Mouse (Mus musculus): ENCODE results near the gene Mrm3. TPM values are rescaled to one million over a fixed set of nuclear protein-coding genes. Genes with fewer than 3 reads are reported as not detected.
A peak's percentile ranks its signal among the peaks of the same experiment; 100 is the strongest.

Mrm3 gene
- polyA plus RNA-seq, 1 experiment from 2014 or later: 18.6 TPM

- 0 out of 2 replicates have a peak overlapping the region, but pooled peaks have one; percentile 0 for H3K9ac ChIP-seq (replicated peaks)
- H3K4me3 ChIP-seq (replicated peaks): no peak overlapping the region
- H3K36me3 ChIP-seq: peaks cover 23% of the 10 kb centered on the region
- H3K4me1 ChIP-seq (replicated peaks): peaks cover 23% of the 10 kb centered on the region
- WGBS: 71% methylated on average over 4 of the region's 4 CpGs
- no peak for ATAC-seq
- no peaks in the 10 kb centered on the region for H3K27me3 ChIP-seq
- H3K4me2 ChIP-seq (replicated peaks): no peak overlapping the region
- H3K9me3 ChIP-seq: no peaks in the 10 kb centered on the region
- H3K27ac ChIP-seq: no peak overlapping the region
Measured at GRCm38 (mm10) chr11:76255431-76256001, 12.0 kb downstream of the Mrm3 start.

- Histone ChIP-seq H3K27me3 (no peaks in the 10 kb centered on the region), H3K27ac (0 out of 2 replicates have a peak overlapping the region, but pooled peaks have one; percentile 2), H3K36me3 (peaks cover 17% of the 10 kb centered on the region), H3K4me3 (replicated peaks) (no peak overlapping the region), H3K4me2 (replicated peaks) (no peak overlapping the region), H3K9me3 (no peaks in the 10 kb centered on the region), H3K9ac (replicated peaks) (no peak overlapping the region), H3K4me1 (replicated peaks) (peaks cover 29% of the 10 kb centered on the region)
- no peak for ATAC-seq
- WGBS: 51% methylated on average over 5 of the region's 5 CpGs
Measured at GRCm38 (mm10) chr11:76256129-76256528, 12.6 kb downstream of the Mrm3 start.

GRCm38 (mm10) chr11:76257386-76257785 is 13.9 kb downstream of the Mrm3 start:
- Histone ChIP-seq H3K27me3 (no peaks in the 10 kb centered on the region), H3K27ac (no peak overlapping the region), H3K4me3 (replicated peaks) (no peak overlapping the region), H3K4me2 (replicated peaks) (no peak overlapping the region), H3K9me3 (no peaks in the 10 kb centered on the region), H3K4me1 (replicated peaks) (peaks cover 42% of the 10 kb centered on the region), H3K9ac (replicated peaks) (no peak overlapping the region), H3K36me3 (peaks cover 14% of the 10 kb centered on the region)
- WGBS: 75% methylated on average over 4 of the region's 4 CpGs
- ATAC-seq: no peak

GRCm38 (mm10) chr11:76258511-76258910 is 15.0 kb downstream of the Mrm3 start:
- WGBS: 84% methylated on average over 6 of the region's 6 CpGs
- H3K27ac ChIP-seq: no peak overlapping the region
- ATAC-seq: no peak

GRCm38 (mm10) chr11:76260208-76261050 is 16.9 kb downstream of the Mrm3 start:
- 26% methylated on average over 10 of the region's 10 CpGs for WGBS
- peaks cover 6% of the 10 kb centered on the region; the same call in 1 of the 2 replicates for H3K27me3 ChIP-seq
- peaks cover 14% of the 10 kb centered on the region for H3K36me3 ChIP-seq
- peak; percentile 51 for ATAC-seq
- 0 out of 2 replicates have a peak overlapping the region, but pooled peaks have one; percentile 15 for H3K4me2 ChIP-seq (replicated peaks)
- no peaks in the 10 kb centered on the region for H3K9me3 ChIP-seq
- H3K4me1 ChIP-seq (replicated peaks): peaks cover 59% of the 10 kb centered on the region
- H3K4me3 ChIP-seq (replicated peaks): no peak overlapping the region
- H3K27ac ChIP-seq: peak overlapping the region; percentile 71
- peak overlapping the region; percentile 39 for H3K9ac ChIP-seq (replicated peaks)

More at GRCm38 (mm10) chr11:76258511-76258910, 15.0 kb downstream of the Mrm3 start:
- H3K4me1 ChIP-seq (replicated peaks): peaks cover 53% of the 10 kb centered on the region
- no peak overlapping the region for H3K9ac ChIP-seq (replicated peaks)
- H3K36me3 ChIP-seq: peaks cover 14% of the 10 kb centered on the region
- H3K27me3 ChIP-seq: no peaks in the 10 kb centered on the region; the same call in 1 of the 2 replicates
- no peaks in the 10 kb centered on the region for H3K9me3 ChIP-seq
- no peak overlapping the region for H3K4me2 ChIP-seq (replicated peaks)
- no peak overlapping the region for H3K4me3 ChIP-seq (replicated peaks)

- peaks cover 6% of the 10 kb centered on the region; the same call in 1 of the 2 replicates for H3K27me3 ChIP-seq
- peak overlapping the region; percentile 39 for H3K9ac ChIP-seq (replicated peaks)
- peaks cover 14% of the 10 kb centered on the region for H3K36me3 ChIP-seq
Measured at GRCm38 (mm10) chr11:76261224-76261623, 17.7 kb downstream of the Mrm3 start.

GRCm38 (mm10) chr11:76262611-76263351 is 19.3 kb downstream of the Mrm3 start:
- Histone ChIP-seq H3K36me3 (peaks cover 7% of the 10 kb centered on the region), H3K4me2 (replicated peaks) (peak overlapping the region; percentile 42), H3K4me3 (replicated peaks) (no peak overlapping the region), H3K9me3 (no peaks in the 10 kb centered on the region), H3K27me3 (peaks cover 6% of the 10 kb centered on the region; the same call in 1 of the 2 replicates), H3K9ac (replicated peaks) (peak overlapping the region; percentile 54), H3K4me1 (replicated peaks) (peaks cover 74% of the 10 kb centered on the region), H3K27ac (peak overlapping the region; percentile 64)
- peak; percentile 44 for ATAC-seq
- 5% methylated on average over 19 of the region's 19 CpGs for WGBS

More at GRCm38 (mm10) chr11:76261224-76261623, 17.7 kb downstream of the Mrm3 start:
- no peak for ATAC-seq
- 0 out of 2 replicates have a peak overlapping the region, but pooled peaks have one; percentile 15 for H3K4me2 ChIP-seq (replicated peaks)
- WGBS: 69% methylated on average over 12 of the region's 12 CpGs
- no peak overlapping the region for H3K4me3 ChIP-seq (replicated peaks)
- H3K4me1 ChIP-seq (replicated peaks): peaks cover 61% of the 10 kb centered on the region
- H3K9me3 ChIP-seq: no peaks in the 10 kb centered on the region
- H3K27ac ChIP-seq: peak overlapping the region; percentile 71

GRCm38 (mm10) chr11:76267550-76267949 is 24.0 kb downstream of the Mrm3 start:
- ATAC-seq: no peak; the same call in 1 of the 2 replicates
- 0 out of 2 replicates have a peak overlapping the region, but pooled peaks have one; percentile 10 for H3K4me2 ChIP-seq (replicated peaks)
- H3K36me3 ChIP-seq: peaks cover 7% of the 10 kb centered on the region; the same call in 1 of the 2 replicates
- H3K9ac ChIP-seq (replicated peaks): peak overlapping the region; percentile 44; the same call in 1 of the 2 replicates
- peak overlapping the region; percentile 84 for H3K27ac ChIP-seq
- peaks cover 6% of the 10 kb centered on the region; the same call in 1 of the 2 replicates for H3K27me3 ChIP-seq
- H3K9me3 ChIP-seq: no peaks in the 10 kb centered on the region
- 17% methylated on average over 7 of the region's 7 CpGs for WGBS
- H3K4me3 ChIP-seq (replicated peaks): no peak overlapping the region
- peaks cover 53% of the 10 kb centered on the region for H3K4me1 ChIP-seq (replicated peaks)

- Histone ChIP-seq H3K4me1 (replicated peaks) (peaks cover 48% of the 10 kb centered on the region), H3K4me3 (replicated peaks) (no peak overlapping the region), H3K9ac (replicated peaks) (peak overlapping the region; percentile 44; the same call in 1 of the 2 replicates), H3K27ac (peak overlapping the region; percentile 84), H3K36me3 (peaks cover 7% of the 10 kb centered on the region; the same call in 1 of the 2 replicates), H3K9me3 (no peaks in the 10 kb centered on the region), H3K4me2 (replicated peaks) (0 out of 2 replicates have a peak overlapping the region, but pooled peaks have one; percentile 10), H3K27me3 (peaks cover 6% of the 10 kb centered on the region; the same call in 1 of the 2 replicates)
- WGBS: 6% methylated on average over 5 of the region's 5 CpGs
- peak; percentile 86 for ATAC-seq
Measured at GRCm38 (mm10) chr11:76268001-76268459, 24.5 kb downstream of the Mrm3 start.

- no peak overlapping the region for H3K4me2 ChIP-seq (replicated peaks)
- peaks cover 7% of the 10 kb centered on the region; the same call in 1 of the 2 replicates for H3K36me3 ChIP-seq
- H3K4me1 ChIP-seq (replicated peaks): peaks cover 42% of the 10 kb centered on the region
- WGBS: 38% methylated on average over 6 of the region's 6 CpGs
- peaks cover 6% of the 10 kb centered on the region; the same call in 1 of the 2 replicates for H3K27me3 ChIP-seq
- no peak overlapping the region for H3K4me3 ChIP-seq (replicated peaks)
- H3K9me3 ChIP-seq: no peaks in the 10 kb centered on the region
- peak overlapping the region; percentile 44; the same call in 1 of the 2 replicates for H3K9ac ChIP-seq (replicated peaks)
- peak overlapping the region; percentile 84 for H3K27ac ChIP-seq
- 0 out of 2 replicates have a peak, but pooled peaks have one; percentile 5 for ATAC-seq
Measured at GRCm38 (mm10) chr11:76268521-76269065, 25.1 kb downstream of the Mrm3 start.

- no peak overlapping the region for H3K4me2 ChIP-seq (replicated peaks)
- WGBS: 78% methylated on average over 4 of the region's 4 CpGs
- no peak overlapping the region for H3K4me3 ChIP-seq (replicated peaks)
- no peak overlapping the region for H3K27ac ChIP-seq
- H3K36me3 ChIP-seq: peaks cover 14% of the 10 kb centered on the region
- no peak overlapping the region for H3K9ac ChIP-seq (replicated peaks)
- no peaks in the 10 kb centered on the region for H3K9me3 ChIP-seq
- H3K27me3 ChIP-seq: no peaks in the 10 kb centered on the region
- peaks cover 14% of the 10 kb centered on the region for H3K4me1 ChIP-seq (replicated peaks)
- ATAC-seq: no peak
Measured at GRCm38 (mm10) chr11:76272440-76272839, 28.9 kb downstream of the Mrm3 start.

Data from midbrain, embryonic 13.5 days (tissue).